Mouse (Mus musculus) megakaryocyte, embryonic 14.5 days (primary cell): ENCODE measurements around the gene Casp3.
"Not testable (repeated sequence)": the region's sequence is repeated elsewhere in the genome, so short reads cannot be mapped to it uniquely, and the experiment has no call there.

Experiments used
- FLI1 ChIP-seq: IDR thresholded peaks from 2 replicates; pipeline ENCODE4 v1.6.1; 2012; ENCODE audit warnings: low read length, inconsistent platforms, mixed read lengths
- GATA1 ChIP-seq: IDR thresholded peaks from 3 replicates; pipeline ENCODE4 v1.6.1; 2012; ENCODE audit warnings: mixed read lengths, low read length, inconsistent platforms, borderline replicate concordance

DNA sequence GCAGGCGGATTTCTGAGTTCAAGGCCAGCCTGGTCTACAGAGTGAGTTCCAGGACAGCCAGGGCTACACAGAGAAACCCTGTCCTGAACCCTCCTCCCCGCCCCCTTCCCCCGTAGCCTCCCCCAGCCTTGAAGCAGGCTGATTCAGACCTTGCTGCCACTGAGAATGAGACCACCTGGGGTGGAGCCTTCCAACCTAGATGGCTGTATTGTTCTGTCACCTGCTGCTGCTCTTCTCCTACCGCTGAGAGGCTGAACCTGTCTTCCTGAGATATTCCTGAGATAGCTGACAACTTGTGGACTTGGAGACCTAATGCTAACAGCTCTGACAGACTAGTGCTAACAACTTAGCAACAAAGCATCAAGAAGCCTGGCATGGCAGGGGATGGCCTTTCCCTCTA lies 32.8 kb upstream of the Casp3 start:
- not testable (repeated sequence) for TF ChIP-seq GATA1, FLI1
